Mouse (Mus musculus) midbrain, embryonic 11.5 days (tissue): ENCODE results near the gene Gzmg. TPM values are rescaled to one million over a fixed set of nuclear protein-coding genes. Genes with fewer than 3 reads are reported as not detected.

Experiments
- polyA plus RNA-seq: library from polyadenylated mRNA; unstranded; fragments of >200 nt; fragmentation: Nextera tagmentation; extraction: Ambion mirVana; gene quantifications from 2 replicates; pipeline ENCODE4 v1.2.1, GENCODE M21; 2014

The Gzmg gene
- polyA plus RNA-seq, 1 experiment from 2014 or later: not detected

Other genes with a start within 250 kb of the Gzmg start
- not detected in 2 replicates for gene Cma1, start 214.9 kb downstream of the Gzmg start, polyA plus RNA-seq
- gene Cma2, start 208.6 kb downstream of the Gzmg start, polyA plus RNA-seq: not detected in 2 replicates
- not detected in 2 replicates for gene Mcpt1, start 141.6 kb downstream of the Gzmg start, polyA plus RNA-seq
- not detected in 2 replicates for gene Mcpt9, start 129.1 kb downstream of the Gzmg start, polyA plus RNA-seq
- gene Mcpt2, start 117.5 kb downstream of the Gzmg start, polyA plus RNA-seq: not detected in 2 replicates
- not detected in 2 replicates for gene Mcpt4, start 97.3 kb downstream of the Gzmg start, polyA plus RNA-seq
- gene Mcpt8, start 74.3 kb downstream of the Gzmg start, polyA plus RNA-seq: not detected in 2 replicates
- not detected in 2 replicates for gene Ctsg, start 57.0 kb downstream of the Gzmg start, polyA plus RNA-seq
- not detected in 2 replicates for gene Gzme, start 39.0 kb downstream of the Gzmg start, polyA plus RNA-seq
- not detected in 2 replicates for gene Gzmd, start 27.0 kb downstream of the Gzmg start, polyA plus RNA-seq
- gene Gzmn, start 15.0 kb upstream of the Gzmg start, polyA plus RNA-seq: not detected in 2 replicates
- not detected in 2 replicates for gene Gzmf, start 51.8 kb upstream of the Gzmg start, polyA plus RNA-seq
- gene Gzmc, start 75.1 kb upstream of the Gzmg start, polyA plus RNA-seq: not detected in 2 replicates
- gene Gzmb, start 102.7 kb upstream of the Gzmg start, polyA plus RNA-seq: not detected in 2 replicates
- gene Atp12a, start 205.5 kb upstream of the Gzmg start, polyA plus RNA-seq: 0.10 TPM in 1 of 2 replicates, not detected in the other
- 1.3 and 2.1 TPM in 2 replicates for gene Rnf17, start 243.0 kb upstream of the Gzmg start, polyA plus RNA-seq